Mouse (Mus musculus): Measurements from ENCODE around the gene Cpa3. TPM values are rescaled to one million over a fixed set of nuclear protein-coding genes. Genes with fewer than 3 reads are reported as not detected.

Gene Cpa3
- total RNA-seq (2014; rRNA removed), result 0.83 and 0.94 TPM in 2 replicates
- 0.90 and 1.0 TPM in 2 replicates for polyA plus RNA-seq (2015; fragmentation: Nextera tagmentation; extraction: Ambion mirVana)

- no peaks in the 10 kb centered on the region for H3K4me1 ChIP-seq (ENCODE audit: insufficient read depth, low read length)
- no peak for TF ChIP-seq CTCF (IDR thresholded peaks at IDR 0.05; ENCODE audit: low read depth)
- H3K27ac ChIP-seq, result no peak within 1 kb of the TSS
- H3K9ac ChIP-seq (replicated peaks; ENCODE audit: low read length), result no peak within 1 kb of the TSS
- 86% methylated on average over 3 of the region's 3 CpGs for WGBS
- DNase-seq (ENCODE audit: low spot score) (no peak), ATAC-seq (no peak)
- H3K36me3 ChIP-seq (ENCODE audit: insufficient read depth, low read length), result no peaks in the 10 kb centered on the region
- H3K9me3 ChIP-seq (ENCODE audit: low read length), result no peaks in the 10 kb centered on the region
- no peaks in the 10 kb centered on the region for H3K27me3 ChIP-seq (ENCODE audit: insufficient read depth, low read length)
- H3K4me3 ChIP-seq (ENCODE audit: low read length), result no peak within 1 kb of the TSS
- no peak within 1 kb of the TSS for H3K4me2 ChIP-seq (ENCODE audit: low read depth, low read length)
Observed at GRCm38 (mm10) chr3:20242050-20242449, at the start of gene Cpa3. Cpa3 (minus strand) TSS chr3:20242181.

- DNase-seq (ENCODE audit: low spot score) (no peak), ATAC-seq (no peak)
- no peak overlapping the region for H3K4me2 ChIP-seq (ENCODE audit: low read depth, low read length)
Observed at GRCm38 (mm10) chr3:20291370-20291769, 49.4 kb upstream of the Cpa3 start.

GRCm38 (mm10) chr3:20288761-20289160 lies 46.8 kb upstream of the Cpa3 start:
- DNase-seq (ENCODE audit: low spot score) (no peak), ATAC-seq (no peak)
- Histone ChIP-seq H3K27me3 (ENCODE audit: insufficient read depth, low read length) (no peaks in the 10 kb centered on the region), H3K27ac (no peak overlapping the region), H3K9ac (replicated peaks; ENCODE audit: low read length) (no peak overlapping the region), H3K4me2 (ENCODE audit: low read depth, low read length) (no peak overlapping the region), H3K9me3 (ENCODE audit: low read length) (no peaks in the 10 kb centered on the region), H3K4me1 (ENCODE audit: insufficient read depth, low read length) (no peaks in the 10 kb centered on the region), H3K36me3 (ENCODE audit: insufficient read depth, low read length) (no peaks in the 10 kb centered on the region), H3K4me3 (ENCODE audit: low read length) (no peak overlapping the region)
- 91% methylated on average over 2 of the region's 2 CpGs for WGBS
- TF ChIP-seq CTCF (IDR thresholded peaks at IDR 0.05; ENCODE audit: low read depth), result no peak

More at GRCm38 (mm10) chr3:20291370-20291769, 49.4 kb upstream of the Cpa3 start:
- Histone ChIP-seq H3K27ac (no peak overlapping the region), H3K9me3 (ENCODE audit: low read length) (no peaks in the 10 kb centered on the region), H3K4me3 (ENCODE audit: low read length) (no peak overlapping the region), H3K27me3 (ENCODE audit: insufficient read depth, low read length) (no peaks in the 10 kb centered on the region), H3K36me3 (ENCODE audit: insufficient read depth, low read length) (no peaks in the 10 kb centered on the region), H3K9ac (replicated peaks; ENCODE audit: low read length) (no peak overlapping the region), H3K4me1 (ENCODE audit: insufficient read depth, low read length) (no peaks in the 10 kb centered on the region)
- no peak for TF ChIP-seq CTCF (IDR thresholded peaks at IDR 0.05; ENCODE audit: low read depth)

- H3K36me3 ChIP-seq (ENCODE audit: insufficient read depth, low read length), result no peaks in the 10 kb centered on the region
- H3K4me2 ChIP-seq (ENCODE audit: low read depth, low read length), result no peak overlapping the region
- 69% methylated on average over 1 of the region's 1 CpGs for WGBS
- no peak for DNase-seq (ENCODE audit: low spot score)
- H3K27ac ChIP-seq, result no peak overlapping the region
- no peaks in the 10 kb centered on the region for H3K4me1 ChIP-seq (ENCODE audit: insufficient read depth, low read length)
- no peaks in the 10 kb centered on the region for H3K27me3 ChIP-seq (ENCODE audit: insufficient read depth, low read length)
- H3K4me3 ChIP-seq (ENCODE audit: low read length), result no peak overlapping the region
- TF ChIP-seq CTCF (IDR thresholded peaks at IDR 0.05; ENCODE audit: low read depth), result no peak
- no peak for ATAC-seq
- no peak overlapping the region for H3K9ac ChIP-seq (replicated peaks; ENCODE audit: low read length)
- H3K9me3 ChIP-seq (ENCODE audit: low read length), result no peaks in the 10 kb centered on the region
Observed at GRCm38 (mm10) chr3:20281796-20282195, 39.8 kb upstream of the Cpa3 start.

- Histone ChIP-seq H3K36me3 (ENCODE audit: insufficient read depth, low read length) (no peaks in the 10 kb centered on the region), H3K27ac (no peak within 1 kb of the TSS), H3K4me2 (ENCODE audit: low read depth, low read length) (no peak within 1 kb of the TSS), H3K9me3 (ENCODE audit: low read length) (no peaks in the 10 kb centered on the region), H3K4me1 (ENCODE audit: insufficient read depth, low read length) (no peaks in the 10 kb centered on the region), H3K4me3 (ENCODE audit: low read length) (no peak within 1 kb of the TSS), H3K9ac (replicated peaks; ENCODE audit: low read length) (no peak within 1 kb of the TSS), H3K27me3 (ENCODE audit: insufficient read depth, low read length) (no peaks in the 10 kb centered on the region)
- no peak for ATAC-seq
- 92% methylated on average over 3 of the region's 3 CpGs for WGBS
- TF ChIP-seq CTCF (IDR thresholded peaks at IDR 0.05; ENCODE audit: low read depth), result no peak
- DNase-seq (ENCODE audit: low spot score), result no peak
Observed at GRCm38 (mm10) chr3:20275633-20276032, 33.7 kb upstream of the Cpa3 start, which contains the start of gene Cpb1. Cpb1 (minus strand) TSS chr3:20275733.

GRCm38 (mm10) chr3:20254566-20255479 lies 12.8 kb upstream of the Cpa3 start:
- ATAC-seq, result peak; percentile 59; the same call in 1 of the 2 replicates
- WGBS, result 49% methylated on average over 9 of the region's 9 CpGs
- H3K27me3 ChIP-seq (ENCODE audit: insufficient read depth, low read length), result no peaks in the 10 kb centered on the region

GRCm38 (mm10) chr3:20243913-20244312 lies 1.9 kb upstream of the Cpa3 start:
- no peak for TF ChIP-seq CTCF (IDR thresholded peaks at IDR 0.05; ENCODE audit: low read depth)
- no peaks in the 10 kb centered on the region for H3K9me3 ChIP-seq (ENCODE audit: low read length)
- no peak overlapping the region for H3K4me2 ChIP-seq (ENCODE audit: low read depth, low read length)
- DNase-seq (ENCODE audit: low spot score), result no peak
- H3K36me3 ChIP-seq (ENCODE audit: insufficient read depth, low read length), result no peaks in the 10 kb centered on the region
- 88% methylated on average over 1 of the region's 1 CpGs for WGBS
- no peaks in the 10 kb centered on the region for H3K4me1 ChIP-seq (ENCODE audit: insufficient read depth, low read length)
- H3K27ac ChIP-seq, result no peak overlapping the region
- no peak overlapping the region for H3K9ac ChIP-seq (replicated peaks; ENCODE audit: low read length)
- no peak for ATAC-seq
- H3K4me3 ChIP-seq (ENCODE audit: low read length), result no peak overlapping the region
- H3K27me3 ChIP-seq (ENCODE audit: insufficient read depth, low read length), result no peaks in the 10 kb centered on the region

More at GRCm38 (mm10) chr3:20254566-20255479, 12.8 kb upstream of the Cpa3 start:
- Histone ChIP-seq H3K27ac (no peak overlapping the region), H3K9me3 (ENCODE audit: low read length) (no peaks in the 10 kb centered on the region), H3K4me2 (ENCODE audit: low read depth, low read length) (no peak overlapping the region), H3K4me1 (ENCODE audit: insufficient read depth, low read length) (no peaks in the 10 kb centered on the region), H3K9ac (replicated peaks; ENCODE audit: low read length) (no peak overlapping the region), H3K4me3 (ENCODE audit: low read length) (no peak overlapping the region), H3K36me3 (ENCODE audit: insufficient read depth, low read length) (no peaks in the 10 kb centered on the region)
- DNase-seq (ENCODE audit: low spot score), result peak; percentile 64
- peak; percentile 68 for TF ChIP-seq CTCF (IDR thresholded peaks at IDR 0.05; ENCODE audit: low read depth)

Measured in hindbrain, postnatal 0 days (tissue).